In the genomic region with DNA sequence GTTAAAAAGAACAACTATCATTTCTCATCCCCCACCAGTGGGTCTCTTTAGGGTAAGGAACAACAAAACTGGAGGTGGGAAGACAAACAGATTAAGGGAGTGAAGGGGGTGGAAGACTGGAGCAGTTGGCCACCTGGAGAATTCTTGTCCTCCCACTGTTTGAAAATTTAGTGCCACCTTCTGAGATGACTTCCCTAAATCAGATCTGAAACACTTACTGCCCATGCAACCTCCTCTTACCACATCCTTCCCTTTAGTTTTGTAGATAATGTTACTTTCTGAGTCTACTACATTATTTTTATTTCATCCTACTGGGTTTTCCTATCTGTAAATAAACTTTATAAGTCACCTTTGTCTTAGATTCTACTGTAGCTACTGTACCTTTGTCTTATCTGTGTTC, we compare ENCODE assay signal across 16 mouse cellular contexts.
"Had no signal": no experiment of that assay in that cellular context is flagged by ENCODE, and none has a peak within 500 bp of the region (broad histone marks: within the 10 kb centered on the region; RNA-seq: fewer than 3 reads in every experiment).

No protein-coding gene starts in this region.

- ATAC-seq: hindbrain, embryonic 16.5 days; inflammation-experienced regulatory T-cells, adult 6 months; intestine, embryonic 15.5 days; intestine, postnatal 0 days had no signal

- DNase-seq: gastrocnemius, postnatal 14 days; gastrocnemius, postnatal 36 days; heart, adult 11 months; heart, adult 2 months; heart, postnatal 14 days; heart, postnatal 36 days; kidney, adult 18-20 months; kidney, adult 8-10 months; kidney, postnatal 10 days; kidney, postnatal 25 days; kidney, postnatal 4 days; liver had no signal
